Mouse (Mus musculus): ENCODE results near the gene Slc2a5.

GRCm38 (mm10) chr4:150118163-150118562 lies 920 bp upstream of the Slc2a5 start:
- TF ChIP-seq CTCF (IDR thresholded peaks at IDR 0.05; ENCODE audit: low read depth), result no peak
- no peak for TF ChIP-seq EP300 (IDR thresholded peaks at IDR 0.05; ENCODE audit: low read depth)

Data from liver, postnatal 0 days (tissue).